Mouse (Mus musculus) testis, adult 2 months (tissue): ENCODE results near the gene Cdk11b. TPM values are rescaled to one million over a fixed set of nuclear protein-coding genes. Genes with fewer than 3 reads are reported as not detected.

Source experiments
- H3K27ac ChIP-seq: fragments of 200-500 bp; 2 replicates; pipeline ENCODE4 v1.5.1; 2012; ENCODE audit warnings: low read depth, low read length; ENCODE audit not compliant: control insufficient read depth, insufficient read depth
- H3K27me3 ChIP-seq: fragments of 200-500 bp; 2 replicates; pipeline ENCODE4 v1.6.1; 2012; ENCODE audit warnings: mild to moderate bottlenecking, low read length, moderate library complexity; ENCODE audit not compliant: control insufficient read depth, insufficient read depth
- H3K36me3 ChIP-seq: fragments of 200-500 bp; 2 replicates; pipeline ENCODE4 v1.6.1; 2012; ENCODE audit warnings: mild to moderate bottlenecking, low read length; ENCODE audit not compliant: control insufficient read depth, insufficient read depth
- H3K4me1 ChIP-seq: fragments of 200-500 bp; 2 replicates; pipeline ENCODE4 v1.6.1; 2012; ENCODE audit warnings: low read length; ENCODE audit not compliant: control insufficient read depth, insufficient read depth
- H3K4me3 ChIP-seq: fragments of 200-500 bp; 2 replicates; pipeline ENCODE4 v1.5.1; 2012; ENCODE audit warnings: low read depth, mild to moderate bottlenecking, low read length, moderate library complexity, mixed read lengths; ENCODE audit not compliant: control insufficient read depth
- CTCF ChIP-seq: fragments of 200-500 bp; IDR thresholded peaks from 2 replicates; pipeline ENCODE4 v1.5.1; 2012; ENCODE audit warnings: low read depth, mild to moderate bottlenecking, inconsistent platforms, low read length, moderate library complexity; ENCODE audit not compliant: control insufficient read depth, insufficient read depth, insufficient replicate concordance
- POLR2A ChIP-seq: fragments of 200-500 bp; IDR thresholded peaks from 2 replicates; pipeline ENCODE4 v1.6.1; 2012; ENCODE audit warnings: low read depth, mild to moderate bottlenecking, inconsistent platforms, low read length, moderate library complexity; ENCODE audit not compliant: control insufficient read depth
- polyA plus RNA-seq: library from polyadenylated mRNA; depleted of rRNA; stranded (reverse); fragments of >200 nt; gene quantifications from 2 replicates; pipeline ENCODE4 v1.2.3, GENCODE M21; 2012

Gene Cdk11b
- polyA plus RNA-seq, 1 experiment = 29.9 TPM

- Histone ChIP-seq H3K36me3 (no peaks in the 10 kb centered on the region), H3K4me1 (peaks cover 6% of the 10 kb centered on the region), H3K27ac (peak overlapping the region; percentile 74), H3K4me3 (peak overlapping the region; percentile 85; the same call in 1 of the 2 replicates), H3K27me3 (no peaks in the 10 kb centered on the region)
- TF ChIP-seq POLR2A (no peak), CTCF (no peak)
Observed at GRCm38 (mm10) chr4:155599901-155600825, 24.5 kb upstream of the Cdk11b start.

- H3K36me3 ChIP-seq = no peaks in the 10 kb centered on the region
- H3K27me3 ChIP-seq = no peaks in the 10 kb centered on the region
- H3K27ac ChIP-seq = peak within 1 kb of the TSS; percentile 99
- H3K4me1 ChIP-seq = peaks cover 6% of the 10 kb centered on the region
- TF ChIP-seq POLR2A (peak; percentile 74), CTCF (no peak)
- H3K4me3 ChIP-seq = peak within 1 kb of the TSS; percentile 98
Observed at GRCm38 (mm10) chr4:155601091-155601996, 23.3 kb upstream of the Cdk11b start, which contains the start of gene Slc35e2. Gene Slc35e2, plus strand, starts transcription at chr4:155601416.

DNA sequence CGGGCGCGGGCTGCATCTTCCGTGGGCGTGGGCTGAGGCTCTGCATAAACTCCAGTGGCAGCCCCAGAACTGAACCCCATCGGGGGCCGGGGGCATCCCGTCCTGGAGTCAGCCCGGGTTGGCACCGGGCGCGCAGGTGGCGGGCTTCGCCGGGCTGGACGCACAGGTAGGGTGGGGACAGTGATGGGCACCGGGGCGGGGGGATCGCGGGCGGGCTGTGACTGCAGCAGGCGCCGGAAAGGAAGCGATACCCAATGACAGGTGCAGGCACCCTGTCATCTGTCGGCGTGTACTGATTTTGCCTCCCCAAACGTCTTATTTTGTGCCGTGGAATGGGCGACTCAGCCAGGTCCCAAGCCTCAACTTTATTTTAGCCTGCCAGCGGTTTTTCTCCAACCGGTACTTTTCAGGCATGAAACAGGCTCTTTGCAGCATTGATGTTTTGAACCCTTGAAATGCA, 22.6 kb upstream of the Cdk11b start:
- no peaks in the 10 kb centered on the region for H3K36me3 ChIP-seq
- H3K27me3 ChIP-seq = no peaks in the 10 kb centered on the region
- H3K4me1 ChIP-seq = peaks cover 6% of the 10 kb centered on the region
- peak overlapping the region; percentile 98 for H3K4me3 ChIP-seq
- H3K27ac ChIP-seq = peak overlapping the region; percentile 80; the same call in 1 of the 2 replicates
- TF ChIP-seq POLR2A (no peak), CTCF (no peak)

GRCm38 (mm10) chr4:155602753-155603152, 21.9 kb upstream of the Cdk11b start:
- H3K4me3 ChIP-seq = no peak overlapping the region
- peaks cover 6% of the 10 kb centered on the region for H3K4me1 ChIP-seq
- TF ChIP-seq CTCF (no peak), POLR2A (no peak)
- H3K27ac ChIP-seq = no peak overlapping the region
- H3K27me3 ChIP-seq = no peaks in the 10 kb centered on the region
- no peaks in the 10 kb centered on the region for H3K36me3 ChIP-seq

GRCm38 (mm10) chr4:155603801-155604200, 20.9 kb upstream of the Cdk11b start:
- no peaks in the 10 kb centered on the region for H3K36me3 ChIP-seq
- no peak overlapping the region for H3K27ac ChIP-seq
- TF ChIP-seq POLR2A = no peak
- no peak for TF ChIP-seq CTCF
- no peak overlapping the region for H3K4me3 ChIP-seq
- no peaks in the 10 kb centered on the region for H3K27me3 ChIP-seq
- H3K4me1 ChIP-seq = peaks cover 3% of the 10 kb centered on the region

- Histone ChIP-seq H3K27ac (no peak overlapping the region), H3K4me3 (no peak overlapping the region), H3K36me3 (no peaks in the 10 kb centered on the region), H3K4me1 (peaks cover 3% of the 10 kb centered on the region), H3K27me3 (no peaks in the 10 kb centered on the region)
- TF ChIP-seq CTCF (no peak), POLR2A (no peak)
Observed at GRCm38 (mm10) chr4:155605132-155605531, 19.5 kb upstream of the Cdk11b start.
